Mouse (Mus musculus): ENCODE measurements around the gene Crip1. TPM values are rescaled to one million over a fixed set of nuclear protein-coding genes. Genes with fewer than 3 reads are reported as not detected.
A peak's percentile ranks its signal among the peaks of the same experiment; 100 is the strongest.

Crip1 gene
- polyA plus RNA-seq (2015; fragmentation: Nextera tagmentation; extraction: Ambion mirVana), result 1,321 and 1,744 TPM in 2 replicates

DNA sequence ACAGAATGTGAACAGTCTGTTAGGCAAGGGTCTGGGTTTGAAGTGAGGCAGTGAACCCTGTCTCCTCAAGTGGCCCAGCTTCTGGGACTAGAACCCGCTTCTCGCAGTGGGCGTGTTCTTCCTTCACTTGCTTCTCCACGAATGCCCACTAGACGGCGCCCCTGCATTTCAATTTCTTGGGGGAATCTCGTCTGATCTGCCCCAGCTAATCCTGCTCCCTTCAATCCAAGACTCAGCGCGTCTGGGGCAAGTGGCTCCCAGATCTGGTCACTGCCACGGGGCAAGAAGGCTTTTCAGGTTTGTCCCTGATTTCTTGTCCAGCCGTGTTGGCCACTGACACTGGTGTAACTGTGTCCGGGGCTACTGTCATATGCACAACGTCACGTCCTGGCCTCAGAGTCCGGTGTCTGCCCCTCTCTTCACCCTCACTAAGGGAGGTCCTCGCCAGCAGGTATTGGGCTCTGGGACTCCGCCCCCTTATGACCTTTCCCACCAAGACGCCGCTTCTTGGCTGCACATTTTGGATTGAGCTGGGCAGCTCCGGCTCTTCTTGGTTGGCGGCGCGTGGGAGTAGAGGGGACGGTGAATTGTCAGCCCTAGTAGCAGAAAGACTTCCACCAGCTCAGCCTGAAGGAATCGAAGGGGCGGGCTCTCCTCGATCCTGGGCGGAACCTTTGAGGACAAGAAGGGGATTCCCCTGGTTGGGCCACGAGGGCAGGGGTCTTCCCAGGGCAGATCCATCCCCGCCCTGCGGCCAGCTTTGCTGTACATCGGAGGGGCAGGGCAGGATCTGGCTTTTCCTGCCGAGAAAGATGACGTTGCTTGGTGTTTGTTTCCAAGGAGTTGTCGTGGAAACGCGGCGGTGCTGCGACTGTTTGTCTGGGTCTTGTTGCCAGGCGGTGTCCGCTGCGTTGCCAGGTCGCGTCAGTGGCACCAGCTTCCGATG, at the start of gene Crip1:
Gene Crip1, plus strand, starts transcription at position 205 of the 946 bp plus-strand sequence.
- H3K9ac ChIP-seq (replicated peaks; ENCODE audit: low read depth), result no peak within 1 kb of the TSS
- ATAC-seq (peak; percentile 49), DNase-seq (ENCODE audit: low spot score) (peak; percentile 90)
- peak; percentile 90 for TF ChIP-seq EP300 (IDR thresholded peaks at IDR 0.05)
- TF ChIP-seq CTCF (IDR thresholded peaks at IDR 0.05), result peak; percentile 89
- H3K27me3 ChIP-seq (replicated peaks; ENCODE audit: insufficient read depth, low read length), result no peaks in the 10 kb centered on the region
- H3K36me3 ChIP-seq (ENCODE audit: insufficient read depth, low read length), result peaks cover 17% of the 10 kb centered on the region
- H3K27ac ChIP-seq (ENCODE audit: low read length), result peak within 1 kb of the TSS; percentile 63
- H3K4me1 ChIP-seq (ENCODE audit: insufficient read depth, low read depth, low read length), result peaks cover 37% of the 10 kb centered on the region
- H3K4me2 ChIP-seq (replicated peaks; ENCODE audit: low read depth, low read length), result peak within 1 kb of the TSS; percentile 44
- no peak within 1 kb of the TSS for H3K4me3 ChIP-seq (ENCODE audit: low read depth, low read length)
- 10% methylated on average over 45 of the region's 45 CpGs for WGBS
- H3K9me3 ChIP-seq (ENCODE audit: low read length), result no peaks in the 10 kb centered on the region

DNA sequence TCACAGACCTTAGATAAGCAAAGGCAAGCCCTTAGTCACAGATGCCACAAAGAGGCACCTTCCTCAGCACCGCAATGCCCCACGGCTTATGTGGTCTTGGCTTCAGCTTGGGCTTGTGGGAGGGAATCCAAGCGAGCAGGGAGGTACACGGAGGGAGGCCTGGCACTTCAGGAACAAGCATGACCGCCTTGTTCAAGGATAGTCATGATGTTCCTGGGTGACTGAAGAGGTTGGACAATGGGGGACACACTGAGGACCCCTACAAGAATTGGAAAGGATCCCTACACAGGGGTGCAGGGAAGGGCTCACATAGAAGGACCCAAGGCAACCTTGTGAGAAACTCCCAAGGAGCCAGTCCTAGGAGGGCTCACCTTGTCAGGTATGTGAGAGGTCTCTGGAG, 49.1 kb upstream of the Crip1 start:
- Histone ChIP-seq H3K4me1 (ENCODE audit: insufficient read depth, low read depth, low read length) (no peaks in the 10 kb centered on the region; the same call in 1 of the 2 replicates), H3K4me3 (ENCODE audit: low read depth, low read length) (no peak overlapping the region), H3K36me3 (ENCODE audit: insufficient read depth, low read length) (no peaks in the 10 kb centered on the region), H3K9me3 (ENCODE audit: low read length) (no peaks in the 10 kb centered on the region), H3K27ac (ENCODE audit: low read length) (no peak overlapping the region), H3K4me2 (replicated peaks; ENCODE audit: low read depth, low read length) (no peak overlapping the region), H3K27me3 (replicated peaks; ENCODE audit: insufficient read depth, low read length) (no peaks in the 10 kb centered on the region), H3K9ac (replicated peaks; ENCODE audit: low read depth) (no peak overlapping the region)
- WGBS, result 81% methylated on average over 5 of the region's 5 CpGs
- TF ChIP-seq EP300 (IDR thresholded peaks at IDR 0.05), result no peak
- TF ChIP-seq CTCF (IDR thresholded peaks at IDR 0.05), result no peak
- ATAC-seq, result no peak
- DNase-seq (ENCODE audit: low spot score), result no peak

DNA sequence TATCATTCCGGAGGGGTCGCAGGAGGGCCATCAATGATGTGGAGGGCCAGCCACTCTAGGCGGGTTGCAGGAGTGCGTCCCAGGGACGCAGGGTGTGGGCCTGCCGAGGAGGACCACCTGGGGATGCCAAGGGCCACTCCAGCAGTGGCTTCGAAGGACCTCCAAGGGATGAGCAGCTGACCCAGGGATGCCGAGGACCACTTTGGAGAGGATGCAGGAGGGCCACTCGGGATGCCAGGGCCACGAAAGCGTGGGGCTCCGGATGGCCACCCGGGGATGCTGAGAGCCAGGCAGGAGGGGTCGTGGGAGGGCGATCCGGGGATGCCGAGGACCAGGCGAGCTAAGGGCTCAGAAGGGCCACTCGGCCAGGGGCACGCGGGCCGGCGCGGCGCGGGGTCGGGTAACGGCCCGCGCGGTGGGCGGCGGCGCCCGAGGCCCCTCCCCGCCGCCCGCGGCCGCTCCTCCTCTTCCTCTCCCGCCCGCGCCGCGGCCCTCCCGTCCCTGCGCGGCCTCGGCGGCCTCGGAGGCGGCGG, 48.3 kb upstream of the Crip1 start, which contains the start of gene Mta1:
Gene Mta1, plus strand, starts transcription at position 530 of the 533 bp plus-strand sequence.
- Histone ChIP-seq H3K27me3 (replicated peaks; ENCODE audit: insufficient read depth, low read length) (no peaks in the 10 kb centered on the region), H3K9me3 (ENCODE audit: low read length) (no peaks in the 10 kb centered on the region), H3K4me3 (ENCODE audit: low read depth, low read length) (peak within 1 kb of the TSS; percentile 89), H3K36me3 (ENCODE audit: insufficient read depth, low read length) (no peaks in the 10 kb centered on the region), H3K4me2 (replicated peaks; ENCODE audit: low read depth, low read length) (peak within 1 kb of the TSS; percentile 98), H3K9ac (replicated peaks; ENCODE audit: low read depth) (peak within 1 kb of the TSS; percentile 95), H3K4me1 (ENCODE audit: insufficient read depth, low read depth, low read length) (no peaks in the 10 kb centered on the region; the same call in 1 of the 2 replicates), H3K27ac (ENCODE audit: low read length) (peak within 1 kb of the TSS; percentile 84)
- TF ChIP-seq CTCF (IDR thresholded peaks at IDR 0.05), result no peak
- TF ChIP-seq EP300 (IDR thresholded peaks at IDR 0.05), result no peak
- peak; percentile 71 for ATAC-seq
- 4% methylated on average over 16 of the region's 53 CpGs for WGBS
- DNase-seq (ENCODE audit: low spot score), result peak; percentile 77

DNA sequence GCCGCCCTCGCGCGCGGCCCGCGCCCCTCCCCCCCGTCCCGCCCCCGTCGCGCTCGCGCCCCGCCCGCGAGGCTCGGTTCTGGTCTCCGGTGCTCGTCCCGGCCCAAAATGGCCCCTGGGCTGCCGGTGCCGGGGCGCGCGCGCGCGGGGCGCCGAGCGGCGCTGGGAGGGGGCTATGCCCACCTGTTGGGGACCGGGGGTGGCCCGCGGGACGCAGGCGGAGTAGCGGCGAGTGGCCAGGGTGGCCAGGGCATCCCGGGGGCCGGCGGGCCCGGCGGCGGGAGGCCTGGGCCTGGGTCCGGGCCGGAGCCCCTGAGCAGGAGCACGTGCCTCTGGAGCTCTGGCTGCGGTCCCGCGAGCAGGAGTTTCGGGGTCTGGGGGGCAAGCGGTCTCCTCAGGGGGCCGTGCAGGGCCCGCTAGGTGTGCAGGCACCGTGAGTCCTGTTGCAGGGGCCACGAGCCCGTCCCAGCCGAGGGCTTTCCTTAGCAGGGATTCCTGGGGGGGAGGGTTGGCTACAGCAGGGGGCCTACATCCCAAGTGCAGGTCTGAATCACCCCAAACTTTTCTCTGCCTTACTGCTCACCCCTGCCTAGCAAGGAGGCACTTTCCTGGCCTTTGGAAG, 47.5 kb upstream of the Crip1 start:
- no peaks in the 10 kb centered on the region for H3K9me3 ChIP-seq (ENCODE audit: low read length)
- DNase-seq (ENCODE audit: low spot score) (no peak), ATAC-seq (peak; percentile 35)
- H3K27ac ChIP-seq (ENCODE audit: low read length), result peak overlapping the region; percentile 84
- no peaks in the 10 kb centered on the region for H3K27me3 ChIP-seq (replicated peaks; ENCODE audit: insufficient read depth, low read length)
- no peak for TF ChIP-seq EP300 (IDR thresholded peaks at IDR 0.05)
- no peak for TF ChIP-seq CTCF (IDR thresholded peaks at IDR 0.05)
- WGBS, result 1% methylated on average over 31 of the region's 60 CpGs
- H3K4me2 ChIP-seq (replicated peaks; ENCODE audit: low read depth, low read length), result peak overlapping the region; percentile 98
- peak overlapping the region; percentile 89 for H3K4me3 ChIP-seq (ENCODE audit: low read depth, low read length)
- H3K4me1 ChIP-seq (ENCODE audit: insufficient read depth, low read depth, low read length), result no peaks in the 10 kb centered on the region; the same call in 1 of the 2 replicates
- H3K9ac ChIP-seq (replicated peaks; ENCODE audit: low read depth), result peak overlapping the region; percentile 95
- H3K36me3 ChIP-seq (ENCODE audit: insufficient read depth, low read length), result no peaks in the 10 kb centered on the region

DNA sequence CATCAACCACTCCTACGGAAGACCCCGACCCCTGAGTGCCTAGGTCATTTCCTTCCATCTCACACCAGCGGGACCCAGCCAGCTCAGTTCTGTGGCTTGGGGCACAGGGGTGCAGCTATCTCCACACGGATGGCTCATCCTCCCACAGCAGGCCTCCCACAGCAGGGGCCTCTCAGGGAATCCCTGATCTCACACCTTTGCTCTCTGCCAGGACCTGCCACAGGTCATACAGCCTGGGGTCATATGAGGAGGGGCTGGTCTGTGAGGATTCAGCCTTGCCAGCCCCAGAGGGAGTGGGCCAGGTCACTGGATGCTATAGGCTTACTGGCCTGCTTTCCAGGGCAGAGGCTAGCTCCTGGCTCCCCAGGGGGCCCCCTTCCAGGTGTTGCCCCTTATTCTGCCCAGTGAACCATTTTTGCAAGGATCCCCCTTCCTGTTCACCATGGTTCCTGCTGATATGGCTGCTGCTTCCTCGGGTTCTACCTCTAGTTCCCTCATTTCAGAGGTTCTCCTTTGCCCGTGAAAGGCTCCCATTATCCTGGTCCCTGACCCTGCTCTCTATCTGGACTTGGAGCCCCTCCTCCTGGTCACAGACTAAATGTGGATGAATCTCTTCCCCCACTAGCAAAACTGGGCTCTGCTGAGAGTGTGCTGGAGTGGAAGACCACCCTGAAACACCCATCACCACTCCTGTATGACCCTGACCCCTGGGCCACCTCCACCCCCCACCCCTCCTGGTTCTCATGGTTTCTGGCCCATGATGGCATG, 46.5 kb upstream of the Crip1 start:
- ATAC-seq, result no peak
- no peak for DNase-seq (ENCODE audit: low spot score)

More for the DNA sequence above, 46.5 kb upstream of the Crip1 start:
- peak overlapping the region; percentile 98 for H3K4me2 ChIP-seq (replicated peaks; ENCODE audit: low read depth, low read length)
- H3K9ac ChIP-seq (replicated peaks; ENCODE audit: low read depth), result peak overlapping the region; percentile 95; the same call in 1 of the 2 replicates
- no peak overlapping the region for H3K27ac ChIP-seq (ENCODE audit: low read length)
- no peak for TF ChIP-seq EP300 (IDR thresholded peaks at IDR 0.05)
- TF ChIP-seq CTCF (IDR thresholded peaks at IDR 0.05), result no peak
- H3K27me3 ChIP-seq (replicated peaks; ENCODE audit: insufficient read depth, low read length), result no peaks in the 10 kb centered on the region
- 18% methylated on average over 6 of the region's 6 CpGs for WGBS
- H3K4me3 ChIP-seq (ENCODE audit: low read depth, low read length), result no peak overlapping the region
- no peaks in the 10 kb centered on the region for H3K9me3 ChIP-seq (ENCODE audit: low read length)
- H3K4me1 ChIP-seq (ENCODE audit: insufficient read depth, low read depth, low read length), result no peaks in the 10 kb centered on the region; the same call in 1 of the 2 replicates
- H3K36me3 ChIP-seq (ENCODE audit: insufficient read depth, low read length), result no peaks in the 10 kb centered on the region

Measured in lung, postnatal 0 days (tissue).